In genomic region chr3:123266753-123267651, GRCm38 (mm10) we compare ENCODE assay signal across 8 mouse cellular contexts. TPM values are rescaled to one million over a fixed set of nuclear protein-coding genes. Genes with fewer than 3 reads are reported as not detected.
DNase-seq lines count a peak whose midpoint lies in the region; ATAC-seq and TF ChIP-seq lines count a peak whose summit lies in the region.

Gene Sec24d (plus strand): TSS chr3:123267455.

- ATAC-seq in forebrain, embryonic 15.5 days (replicated peaks), result peak; percentile 94
- peak; percentile 94 for ATAC-seq in liver, postnatal 0 days
- peak; percentile 95 for ATAC-seq in neural tube, embryonic 13.5 days (ENCODE audit: low read depth)

- peak within 1 kb of the TSS; percentile 90 for H3K4me3 ChIP-seq in E14TG2a.4 (replicated peaks; ENCODE audit: low read length)
- peak within 1 kb of the TSS; percentile 74 for H3K4me3 ChIP-seq in forebrain, embryonic 15.5 days
- peak within 1 kb of the TSS; percentile 76 for H3K4me3 ChIP-seq in liver, postnatal 0 days (ENCODE audit: low read depth, low read length)
- H3K4me3 ChIP-seq in neural tube, embryonic 13.5 days, result peak within 1 kb of the TSS; percentile 72

- intact Hi-C loops in heart, postnatal 14 days (cut with DNase I), result loop anchor here (10.0 kb wide), 1 partner anchor 238 kb away; no protein-coding TSS in a partner anchor

- TF ChIP-seq EP300 in liver, postnatal 0 days (IDR thresholded peaks at IDR 0.05; ENCODE audit: low read depth), result no peak

- peaks cover 24% of the 10 kb centered on the region for H3K36me3 ChIP-seq in E14TG2a.4 (ENCODE audit: insufficient read depth, low read length)
- no peaks in the 10 kb centered on the region for H3K36me3 ChIP-seq in forebrain, embryonic 15.5 days
- peaks cover 6% of the 10 kb centered on the region; the same call in 1 of the 2 replicates for H3K36me3 ChIP-seq in liver, postnatal 0 days (replicated peaks; ENCODE audit: insufficient read depth, low read length)
- H3K36me3 ChIP-seq in neural tube, embryonic 13.5 days, result no peaks in the 10 kb centered on the region

- TF ChIP-seq CTCF in E14TG2a.4 (conservative IDR thresholded peaks at IDR 0.05; ENCODE audit: low read length), result no peak
- no peak for TF ChIP-seq CTCF in liver, postnatal 0 days (IDR thresholded peaks at IDR 0.05; ENCODE audit: low read depth)

- peak; percentile 64 for DNase-seq in cerebellum, adult 11 months
- peak; percentile 89 to 93 for DNase-seq in heart, postnatal 14 days
- DNase-seq in layer of hippocampus, adult 11-12 months (ENCODE audit: low spot score), result peak; percentile 85
- peak; percentile 86 for DNase-seq in liver, postnatal 0 days
- DNase-seq in telencephalon, adult 2 months (ENCODE audit: low read depth, low spot score), result peak; percentile 39

- H3K4me1 ChIP-seq in E14TG2a.4 (replicated peaks; ENCODE audit: low read depth, low read length), result peaks cover 30% of the 10 kb centered on the region
- peaks cover 12% of the 10 kb centered on the region for H3K4me1 ChIP-seq in forebrain, embryonic 15.5 days
- H3K4me1 ChIP-seq in liver, postnatal 0 days (ENCODE audit: insufficient read depth), result no peaks in the 10 kb centered on the region
- H3K4me1 ChIP-seq in neural tube, embryonic 13.5 days (replicated peaks), result peaks cover 13% of the 10 kb centered on the region

- 3% methylated on average over 65 of the region's 68 CpGs for WGBS in forebrain, embryonic 15.5 days
- 3% methylated on average over 48 of the region's 68 CpGs for WGBS in liver, postnatal 0 days (ENCODE audit: insufficient replicate concordance)
- 4% methylated on average over 60 of the region's 68 CpGs for WGBS in neural tube, embryonic 13.5 days

- H3K27me3 ChIP-seq in E14TG2a.4 (ENCODE audit: insufficient read depth, low read length), result peaks cover 17% of the 10 kb centered on the region
- no peaks in the 10 kb centered on the region for H3K27me3 ChIP-seq in forebrain, embryonic 15.5 days
- no peaks in the 10 kb centered on the region for H3K27me3 ChIP-seq in liver, postnatal 0 days (ENCODE audit: insufficient read depth, low read length)
- H3K27me3 ChIP-seq in neural tube, embryonic 13.5 days, result peaks cover 34% of the 10 kb centered on the region

- no peaks in the 10 kb centered on the region for H3K9me3 ChIP-seq in E14TG2a.4 (ENCODE audit: low read length)
- no peaks in the 10 kb centered on the region for H3K9me3 ChIP-seq in forebrain, embryonic 15.5 days
- H3K9me3 ChIP-seq in liver, postnatal 0 days (ENCODE audit: low read length), result no peaks in the 10 kb centered on the region
- H3K9me3 ChIP-seq in neural tube, embryonic 13.5 days, result no peaks in the 10 kb centered on the region

- H3K4me2 ChIP-seq in forebrain, embryonic 15.5 days (replicated peaks), result peak within 1 kb of the TSS; percentile 89
- peak within 1 kb of the TSS; percentile 80 for H3K4me2 ChIP-seq in liver, postnatal 0 days (ENCODE audit: low read depth, low read length)
- H3K4me2 ChIP-seq in neural tube, embryonic 13.5 days, result peak within 1 kb of the TSS; percentile 73

- peak within 1 kb of the TSS; percentile 55 for H3K9ac ChIP-seq in forebrain, embryonic 15.5 days (replicated peaks)
- peak within 1 kb of the TSS; percentile 68 for H3K9ac ChIP-seq in liver, postnatal 0 days (replicated peaks)
- H3K9ac ChIP-seq in neural tube, embryonic 13.5 days, result peak within 1 kb of the TSS; percentile 68

- peak within 1 kb of the TSS; percentile 44; the same call in 1 of the 2 replicates for H3K27ac ChIP-seq in forebrain, embryonic 15.5 days (replicated peaks)
- peak within 1 kb of the TSS; percentile 87 for H3K27ac ChIP-seq in liver, postnatal 0 days (ENCODE audit: low read depth)
- peak within 1 kb of the TSS; percentile 52 for H3K27ac ChIP-seq in neural tube, embryonic 13.5 days (replicated peaks)

RNA-seq across cellular contexts. Expression of gene Sec24d, which starts in this region (rescaled TPM):
- 16.0 and 19.3 TPM in 2 replicates for polyA plus RNA-seq in forebrain, embryonic 15.5 days (2015; fragmentation: Nextera tagmentation; extraction: Ambion mirVana)
- total RNA-seq in heart, postnatal 14 days (2021), result 10 to 100 TPM; 43.5 to 54.0 TPM
- 18.5 and 19.8 TPM in 2 replicates for polyA plus RNA-seq in liver, postnatal 0 days (2015; fragmentation: Nextera tagmentation; extraction: Ambion mirVana)
- 20.1 and 21.9 TPM in 2 replicates for polyA plus RNA-seq in neural tube, embryonic 13.5 days (2015; fragmentation: Nextera tagmentation; extraction: Ambion mirVana)

Comparison
In these comparisons a context has a peak if more than half of its experiments do, and no peak if none do; other contexts are left out.
1. Peak in every context shown above with its lines: DNase-seq, ATAC-seq, H3K4me3 ChIP-seq and H3K27ac ChIP-seq.
2. DNase-seq: peak in every context shown above with its lines; median percentile 91 in heart, postnatal 14 days; 86 in liver, postnatal 0 days; 85 in layer of hippocampus, adult 11-12 months; 64 in cerebellum, adult 11 months; 39 in telencephalon, adult 2 months.